Mouse (Mus musculus): Measurements from ENCODE around the gene Orc6.

- TF ChIP-seq CTCF (IDR thresholded peaks at IDR 0.05; ENCODE audit: low read depth) (no peak), EP300 (IDR thresholded peaks at IDR 0.05; ENCODE audit: low read depth) (no peak)
These were observed 36.9 kb downstream of the Orc6 start for GRCm38 (mm10) chr8:85336211-85336933.

Data from liver, embryonic 14.5 days (tissue).